Mouse (Mus musculus): ENCODE measurements around the gene Spata31d1a.

- no peak for TF ChIP-seq CTCF (IDR thresholded peaks at IDR 0.05; ENCODE audit: low read depth, low read length)
- TF ChIP-seq GATA1 (IDR thresholded peaks at IDR 0.05; ENCODE audit: borderline replicate concordance, low read length), result no peak
- no peak for TF ChIP-seq TAL1 (conservative IDR thresholded peaks at IDR 0.05; ENCODE audit: low read depth, low read length)
Measured at GRCm38 (mm10) chr13:59671521-59671920, 38.6 kb downstream of the Spata31d1a start.

All from G1E (cell line).